Mouse (Mus musculus): ENCODE measurements around the gene Slc7a4. TPM values are rescaled to one million over a fixed set of nuclear protein-coding genes. Genes with fewer than 3 reads are reported as not detected.

Slc7a4 gene
- polyA plus RNA-seq, 1 experiment from 2014 or later, result 10.8 TPM

- ATAC-seq (ENCODE audit: low read depth), result no peak
- H3K27me3 ChIP-seq (ENCODE audit: control insufficient read depth, insufficient read depth, low read depth, low read length), result no peaks in the 10 kb centered on the region
- H3K9me3 ChIP-seq (ENCODE audit: control insufficient read depth, low read length), result no peaks in the 10 kb centered on the region
- peaks cover 19% of the 10 kb centered on the region for H3K4me1 ChIP-seq (replicated peaks; ENCODE audit: control insufficient read depth, insufficient read depth, low read length)
- no peak overlapping the region for H3K4me3 ChIP-seq (ENCODE audit: low read length)
- H3K36me3 ChIP-seq (ENCODE audit: control insufficient read depth, insufficient read depth, low read length), result no peaks in the 10 kb centered on the region
- no peak overlapping the region for H3K9ac ChIP-seq (ENCODE audit: low read length)
- H3K4me2 ChIP-seq (ENCODE audit: low read depth, low read length), result no peak overlapping the region
- H3K27ac ChIP-seq (ENCODE audit: low read length), result no peak overlapping the region
- 34% methylated on average over 3 of the region's 3 CpGs for WGBS
These were observed 18.2 kb downstream of the Slc7a4 start for GRCm38 (mm10) chr16:17564771-17565170.

DNA sequence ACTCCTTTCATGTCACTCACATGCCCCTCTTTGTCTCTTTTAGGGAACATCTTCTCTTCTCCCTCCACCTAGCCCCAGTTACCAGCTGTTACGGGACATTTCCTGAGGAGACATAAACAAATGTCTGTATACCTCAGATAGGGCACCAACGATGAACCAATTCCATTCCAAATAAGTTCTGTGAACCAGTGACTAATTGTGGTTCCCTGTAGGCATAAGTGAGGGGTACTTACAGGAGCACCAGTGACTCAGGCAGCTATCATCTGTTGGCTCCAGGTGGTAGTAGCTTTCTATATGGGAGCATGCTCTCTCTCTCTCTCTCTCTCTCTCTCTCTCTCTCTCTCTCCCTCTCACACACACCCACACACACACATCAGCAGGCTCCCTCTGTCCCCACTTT lies 18.8 kb downstream of the Slc7a4 start:
- WGBS, result 23% methylated on average over 2 of the region's 2 CpGs
- no peak for ATAC-seq (ENCODE audit: low read depth)

GRCm38 (mm10) chr16:17563580-17563979 lies 19.4 kb downstream of the Slc7a4 start:
- H3K27ac ChIP-seq (ENCODE audit: low read length), result no peak overlapping the region
- no peaks in the 10 kb centered on the region for H3K9me3 ChIP-seq (ENCODE audit: control insufficient read depth, low read length)
- no peak overlapping the region for H3K4me2 ChIP-seq (ENCODE audit: low read depth, low read length)
- 10% methylated on average over 1 of the region's 1 CpGs for WGBS
- H3K9ac ChIP-seq (ENCODE audit: low read length), result no peak overlapping the region
- no peaks in the 10 kb centered on the region for H3K36me3 ChIP-seq (ENCODE audit: control insufficient read depth, insufficient read depth, low read length)
- H3K4me3 ChIP-seq (ENCODE audit: low read length), result no peak overlapping the region
- no peaks in the 10 kb centered on the region for H3K27me3 ChIP-seq (ENCODE audit: control insufficient read depth, insufficient read depth, low read depth, low read length)
- peaks cover 25% of the 10 kb centered on the region for H3K4me1 ChIP-seq (replicated peaks; ENCODE audit: control insufficient read depth, insufficient read depth, low read length)
- no peak for ATAC-seq (ENCODE audit: low read depth)

More for the DNA sequence above, 18.8 kb downstream of the Slc7a4 start:
- no peaks in the 10 kb centered on the region for H3K27me3 ChIP-seq (ENCODE audit: control insufficient read depth, insufficient read depth, low read depth, low read length)
- no peak overlapping the region for H3K9ac ChIP-seq (ENCODE audit: low read length)
- peaks cover 19% of the 10 kb centered on the region for H3K4me1 ChIP-seq (replicated peaks; ENCODE audit: control insufficient read depth, insufficient read depth, low read length)
- no peak overlapping the region for H3K27ac ChIP-seq (ENCODE audit: low read length)
- H3K4me3 ChIP-seq (ENCODE audit: low read length), result no peak overlapping the region
- H3K9me3 ChIP-seq (ENCODE audit: control insufficient read depth, low read length), result no peaks in the 10 kb centered on the region
- no peak overlapping the region for H3K4me2 ChIP-seq (ENCODE audit: low read depth, low read length)
- H3K36me3 ChIP-seq (ENCODE audit: control insufficient read depth, insufficient read depth, low read length), result no peaks in the 10 kb centered on the region

DNA sequence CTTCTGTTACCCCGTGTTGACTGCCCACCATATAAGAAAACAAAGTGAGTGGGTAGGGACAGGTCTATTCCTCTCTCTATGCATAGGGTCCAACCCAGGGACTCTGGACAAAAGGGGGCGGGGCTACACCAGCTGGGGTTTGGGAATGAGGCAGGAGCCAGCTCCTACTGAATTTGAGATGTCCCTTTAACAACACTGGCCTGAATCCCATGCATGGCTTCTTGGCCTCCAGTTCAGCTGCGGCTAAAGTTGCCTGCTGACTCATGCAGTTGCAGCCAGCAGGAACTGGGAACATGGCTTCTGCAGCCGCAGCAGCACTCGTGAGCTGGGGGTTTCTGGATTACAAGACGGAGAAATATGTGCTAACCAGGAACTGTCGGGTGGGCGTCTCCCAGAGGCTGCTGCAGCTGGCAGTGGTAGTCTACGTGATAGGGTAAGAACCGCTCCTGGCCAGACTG lies 21.2 kb downstream of the Slc7a4 start, which contains the start of gene P2rx6:
Gene P2rx6, plus strand, starts transcription at position 135 of the 458 bp plus-strand sequence.
- under 1% methylated on average over 10 of the region's 10 CpGs for WGBS
- peak; percentile 46 for ATAC-seq (ENCODE audit: low read depth)
- Histone ChIP-seq H3K4me2 (ENCODE audit: low read depth, low read length) (peak within 1 kb of the TSS; percentile 61), H3K9me3 (ENCODE audit: control insufficient read depth, low read length) (no peaks in the 10 kb centered on the region), H3K27me3 (ENCODE audit: control insufficient read depth, insufficient read depth, low read depth, low read length) (no peaks in the 10 kb centered on the region), H3K9ac (ENCODE audit: low read length) (peak within 1 kb of the TSS; percentile 23), H3K4me3 (ENCODE audit: low read length) (peak within 1 kb of the TSS; percentile 37), H3K4me1 (replicated peaks; ENCODE audit: control insufficient read depth, insufficient read depth, low read length) (peaks cover 31% of the 10 kb centered on the region), H3K36me3 (ENCODE audit: control insufficient read depth, insufficient read depth, low read length) (no peaks in the 10 kb centered on the region), H3K27ac (ENCODE audit: low read length) (peak within 1 kb of the TSS; percentile 74)

- H3K4me3 ChIP-seq (ENCODE audit: low read length), result peak within 1 kb of the TSS; percentile 37
- no peaks in the 10 kb centered on the region for H3K27me3 ChIP-seq (ENCODE audit: control insufficient read depth, insufficient read depth, low read depth, low read length)
- peak; percentile 90 for ATAC-seq (ENCODE audit: low read depth)
- peak within 1 kb of the TSS; percentile 61 for H3K4me2 ChIP-seq (ENCODE audit: low read depth, low read length)
- under 1% methylated on average over 22 of the region's 22 CpGs for WGBS
- H3K9me3 ChIP-seq (ENCODE audit: control insufficient read depth, low read length), result no peaks in the 10 kb centered on the region
- peak within 1 kb of the TSS; percentile 74 for H3K27ac ChIP-seq (ENCODE audit: low read length)
- H3K36me3 ChIP-seq (ENCODE audit: control insufficient read depth, insufficient read depth, low read length), result no peaks in the 10 kb centered on the region
- peak within 1 kb of the TSS; percentile 23 for H3K9ac ChIP-seq (ENCODE audit: low read length)
- H3K4me1 ChIP-seq (replicated peaks; ENCODE audit: control insufficient read depth, insufficient read depth, low read length), result peaks cover 31% of the 10 kb centered on the region
These were observed 21.8 kb downstream of the Slc7a4 start, which contains the start of gene Lrrc74b for GRCm38 (mm10) chr16:17561128-17561750. Gene Lrrc74b (minus strand): TSS chr16:17561247.

GRCm38 (mm10) chr16:17559396-17560027 lies 23.5 kb downstream of the Slc7a4 start:
- 63% methylated on average over 9 of the region's 9 CpGs for WGBS
- H3K4me2 ChIP-seq (ENCODE audit: low read depth, low read length), result peak overlapping the region; percentile 41
- ATAC-seq (ENCODE audit: low read depth), result no peak
- peak overlapping the region; percentile 52 for H3K27ac ChIP-seq (ENCODE audit: low read length)
- H3K9me3 ChIP-seq (ENCODE audit: control insufficient read depth, low read length), result no peaks in the 10 kb centered on the region
- peak overlapping the region; percentile 40; the same call in 1 of the 2 replicates for H3K9ac ChIP-seq (ENCODE audit: low read length)
- H3K36me3 ChIP-seq (ENCODE audit: control insufficient read depth, insufficient read depth, low read length), result no peaks in the 10 kb centered on the region
- H3K4me3 ChIP-seq (ENCODE audit: low read length), result no peak overlapping the region
- H3K4me1 ChIP-seq (replicated peaks; ENCODE audit: control insufficient read depth, insufficient read depth, low read length), result peaks cover 35% of the 10 kb centered on the region
- H3K27me3 ChIP-seq (ENCODE audit: control insufficient read depth, insufficient read depth, low read depth, low read length), result no peaks in the 10 kb centered on the region

DNA sequence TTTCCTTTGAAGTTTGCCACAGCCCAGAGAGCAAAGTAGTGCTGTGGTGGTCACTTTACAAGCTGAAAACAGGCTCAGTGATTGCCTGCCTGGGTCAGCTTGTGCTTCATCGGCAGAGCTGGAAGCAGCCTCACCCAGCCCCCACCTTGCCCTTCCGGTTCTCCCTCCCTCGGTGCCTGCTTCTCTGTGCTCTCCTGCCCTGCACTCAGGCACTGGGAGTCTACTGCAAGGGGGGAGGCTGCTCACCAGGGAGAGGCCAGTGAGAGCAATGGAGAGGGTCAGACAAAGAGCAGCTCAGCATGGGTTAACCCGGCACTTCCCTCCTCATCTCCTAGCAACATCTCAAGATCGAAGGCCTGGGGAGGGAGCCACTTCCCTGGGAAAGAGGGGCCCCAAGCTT lies 24.2 kb downstream of the Slc7a4 start:
- 0 out of 2 replicates have a peak overlapping the region, but pooled peaks have one; percentile 0 for H3K4me3 ChIP-seq (ENCODE audit: low read length)
- peak overlapping the region; percentile 52 for H3K27ac ChIP-seq (ENCODE audit: low read length)
- H3K36me3 ChIP-seq (ENCODE audit: control insufficient read depth, insufficient read depth, low read length), result no peaks in the 10 kb centered on the region
- H3K4me1 ChIP-seq (replicated peaks; ENCODE audit: control insufficient read depth, insufficient read depth, low read length), result peaks cover 41% of the 10 kb centered on the region
- H3K27me3 ChIP-seq (ENCODE audit: control insufficient read depth, insufficient read depth, low read depth, low read length), result no peaks in the 10 kb centered on the region
- WGBS, result 2% methylated on average over 5 of the region's 5 CpGs
- peak; percentile 32; the same call in 1 of the 2 replicates for ATAC-seq (ENCODE audit: low read depth)
- peak overlapping the region; percentile 41 for H3K4me2 ChIP-seq (ENCODE audit: low read depth, low read length)
- no peaks in the 10 kb centered on the region for H3K9me3 ChIP-seq (ENCODE audit: control insufficient read depth, low read length)
- H3K9ac ChIP-seq (ENCODE audit: low read length), result peak overlapping the region; percentile 40

- Histone ChIP-seq H3K4me1 (replicated peaks; ENCODE audit: control insufficient read depth, insufficient read depth, low read length) (peaks cover 43% of the 10 kb centered on the region), H3K27me3 (ENCODE audit: control insufficient read depth, insufficient read depth, low read depth, low read length) (no peaks in the 10 kb centered on the region), H3K4me3 (ENCODE audit: low read length) (no peak overlapping the region), H3K9ac (ENCODE audit: low read length) (no peak overlapping the region; the same call in 1 of the 2 replicates), H3K9me3 (ENCODE audit: control insufficient read depth, low read length) (no peaks in the 10 kb centered on the region), H3K4me2 (ENCODE audit: low read depth, low read length) (peak overlapping the region; percentile 41; the same call in 1 of the 2 replicates), H3K27ac (ENCODE audit: low read length) (peak overlapping the region; percentile 52), H3K36me3 (ENCODE audit: control insufficient read depth, insufficient read depth, low read length) (no peaks in the 10 kb centered on the region)
- no peak for ATAC-seq (ENCODE audit: low read depth)
- WGBS, result 2% methylated on average over 5 of the region's 5 CpGs
These were observed 25.0 kb downstream of the Slc7a4 start for GRCm38 (mm10) chr16:17557947-17558480.

GRCm38 (mm10) chr16:17556907-17557306 lies 26.1 kb downstream of the Slc7a4 start:
- ATAC-seq (ENCODE audit: low read depth), result no peak
- H3K9ac ChIP-seq (ENCODE audit: low read length), result no peak overlapping the region
- H3K4me3 ChIP-seq (ENCODE audit: low read length), result no peak overlapping the region
- no peaks in the 10 kb centered on the region for H3K36me3 ChIP-seq (ENCODE audit: control insufficient read depth, insufficient read depth, low read length)
- no peak overlapping the region for H3K4me2 ChIP-seq (ENCODE audit: low read depth, low read length)
- H3K27ac ChIP-seq (ENCODE audit: low read length), result no peak overlapping the region
- H3K9me3 ChIP-seq (ENCODE audit: control insufficient read depth, low read length), result no peaks in the 10 kb centered on the region
- H3K4me1 ChIP-seq (replicated peaks; ENCODE audit: control insufficient read depth, insufficient read depth, low read length), result peaks cover 39% of the 10 kb centered on the region
- no peaks in the 10 kb centered on the region for H3K27me3 ChIP-seq (ENCODE audit: control insufficient read depth, insufficient read depth, low read depth, low read length)
- 43% methylated on average over 4 of the region's 4 CpGs for WGBS

All from lung, embryonic 16.5 days (tissue).